Mouse (Mus musculus) embryonic fibroblast, embryonic 13.5 days (primary cell): ENCODE measurements around the gene Rpl6. TPM values are rescaled to one million over a fixed set of nuclear protein-coding genes. Genes with fewer than 3 reads are reported as not detected.

Source experiments
- H3K27ac ChIP-seq: 2 replicates; pipeline ENCODE4 v1.5.1; 2012; ENCODE audit warnings: low read length, control low read depth, inconsistent platforms; ENCODE audit not compliant: insufficient read depth
- H3K4me1 ChIP-seq: 2 replicates; pipeline ENCODE4 v1.6.1; 2011; ENCODE audit warnings: low read length; ENCODE audit not compliant: control insufficient read depth, insufficient read depth
- H3K4me3 ChIP-seq: 2 replicates; pipeline ENCODE4 v1.5.1; 2011; ENCODE audit warnings: mild to moderate bottlenecking, control low read depth, low read length; ENCODE audit not compliant: insufficient read depth
- CTCF ChIP-seq: IDR thresholded peaks from 2 replicates; pipeline ENCODE4 v1.5.1; 2011; ENCODE audit warnings: mild to moderate bottlenecking, control low read depth, low read length, moderate library complexity, borderline replicate concordance; ENCODE audit not compliant: insufficient read depth
- POLR2A ChIP-seq: IDR thresholded peaks from 2 replicates; pipeline ENCODE4 v1.6.1; 2011; ENCODE audit warnings: low read depth, mild to moderate bottlenecking, control low read depth, low read length, moderate library complexity
- polyA plus RNA-seq: library from polyadenylated mRNA; stranded (reverse); fragments of >200 nt; gene quantifications from 2 replicates; pipeline ENCODE4 v1.2.4, GENCODE M21; 2011; ENCODE audit warnings: low read depth; ENCODE audit not compliant: missing spikeins, insufficient read length

Gene Rpl6
- polyA plus RNA-seq, 1 experiment = 1,069 TPM

- Histone ChIP-seq H3K4me3 (no peak overlapping the region), H3K27ac (no peak overlapping the region), H3K4me1 (no peaks in the 10 kb centered on the region)
- TF ChIP-seq CTCF (no peak), POLR2A (no peak)
These were observed 25.0 kb upstream of the Rpl6 start for GRCm38 (mm10) chr5:121179077-121179857.

DNA sequence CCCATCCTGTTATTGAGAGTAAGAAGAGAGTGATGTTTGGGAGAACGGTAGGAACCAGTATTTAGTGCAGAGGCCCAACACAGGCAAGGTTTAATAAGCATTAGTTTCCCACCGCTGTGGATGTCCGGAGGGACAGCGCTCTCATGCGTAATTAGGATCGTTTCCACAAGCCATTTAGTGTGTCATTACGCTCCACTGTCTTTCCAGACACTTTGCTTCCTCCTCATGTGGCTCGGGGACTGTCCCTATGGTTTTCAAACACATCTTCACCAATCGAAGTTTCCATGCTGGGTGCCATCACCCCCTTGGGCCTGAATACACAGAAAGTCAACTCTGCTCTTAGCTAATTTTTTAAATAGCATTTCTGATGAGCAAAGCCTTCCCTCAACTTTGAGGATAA lies 21.0 kb upstream of the Rpl6 start:
- no peak overlapping the region for H3K4me3 ChIP-seq
- H3K4me1 ChIP-seq = peaks cover 5% of the 10 kb centered on the region; the same call in 1 of the 2 replicates
- TF ChIP-seq CTCF = no peak
- TF ChIP-seq POLR2A = no peak
- no peak overlapping the region for H3K27ac ChIP-seq

DNA sequence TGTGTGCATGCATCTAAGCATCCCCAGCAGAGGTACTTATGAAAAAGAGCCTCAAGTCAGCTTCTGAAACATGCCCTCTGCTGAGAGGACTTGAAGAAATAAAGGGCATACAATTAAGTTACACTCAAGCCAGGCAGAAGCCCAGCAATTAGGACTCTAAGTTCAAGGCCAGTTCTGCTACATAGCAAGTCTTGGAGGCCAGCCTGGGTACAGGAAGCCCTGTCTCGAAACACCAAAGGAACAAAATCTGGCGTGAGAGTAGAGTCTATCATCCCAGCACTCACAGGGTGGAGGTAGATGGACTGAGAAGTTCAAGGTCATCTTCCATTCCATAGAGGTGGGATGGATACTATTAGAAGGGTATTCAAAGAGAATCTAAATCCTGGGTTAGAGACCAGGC lies 19.9 kb upstream of the Rpl6 start:
- Histone ChIP-seq H3K27ac (no peak overlapping the region), H3K4me1 (peaks cover 5% of the 10 kb centered on the region; the same call in 1 of the 2 replicates), H3K4me3 (no peak overlapping the region)
- TF ChIP-seq POLR2A = no peak

GRCm38 (mm10) chr5:121184945-121185551 lies 19.2 kb upstream of the Rpl6 start:
- Histone ChIP-seq H3K4me3 (no peak overlapping the region), H3K4me1 (peaks cover 5% of the 10 kb centered on the region; the same call in 1 of the 2 replicates), H3K27ac (no peak overlapping the region)
- TF ChIP-seq POLR2A (no peak), CTCF (no peak)

DNA sequence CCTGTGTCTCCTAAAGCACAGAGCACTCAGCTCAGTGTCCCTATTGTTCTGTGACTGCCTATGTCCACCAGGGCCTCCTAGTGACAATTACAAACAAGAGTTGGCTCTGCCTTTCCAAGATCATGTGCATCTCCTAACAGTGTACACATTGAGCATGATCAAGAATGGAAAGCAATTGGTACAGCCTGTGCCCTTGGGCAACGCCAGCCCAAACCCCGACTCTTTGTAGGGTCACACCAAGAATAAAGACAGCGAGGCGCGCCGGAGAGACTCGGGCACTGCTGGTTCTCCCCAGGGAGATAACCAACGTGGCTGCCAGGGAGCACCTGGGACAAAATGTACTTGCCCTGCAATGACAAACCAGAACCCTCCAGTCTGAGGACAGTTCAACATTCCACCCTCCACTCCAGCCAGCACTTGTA lies 16.7 kb upstream of the Rpl6 start:
- peaks cover 5% of the 10 kb centered on the region; the same call in 1 of the 2 replicates for H3K4me1 ChIP-seq
- H3K27ac ChIP-seq = no peak overlapping the region
- no peak overlapping the region for H3K4me3 ChIP-seq
- no peak for TF ChIP-seq CTCF
- TF ChIP-seq POLR2A = no peak

- peaks cover 5% of the 10 kb centered on the region; the same call in 1 of the 2 replicates for H3K4me1 ChIP-seq
- TF ChIP-seq CTCF (no peak), POLR2A (no peak)
- no peak overlapping the region for H3K27ac ChIP-seq
- no peak overlapping the region for H3K4me3 ChIP-seq
These were observed 16.0 kb upstream of the Rpl6 start for GRCm38 (mm10) chr5:121188265-121188664.

DNA sequence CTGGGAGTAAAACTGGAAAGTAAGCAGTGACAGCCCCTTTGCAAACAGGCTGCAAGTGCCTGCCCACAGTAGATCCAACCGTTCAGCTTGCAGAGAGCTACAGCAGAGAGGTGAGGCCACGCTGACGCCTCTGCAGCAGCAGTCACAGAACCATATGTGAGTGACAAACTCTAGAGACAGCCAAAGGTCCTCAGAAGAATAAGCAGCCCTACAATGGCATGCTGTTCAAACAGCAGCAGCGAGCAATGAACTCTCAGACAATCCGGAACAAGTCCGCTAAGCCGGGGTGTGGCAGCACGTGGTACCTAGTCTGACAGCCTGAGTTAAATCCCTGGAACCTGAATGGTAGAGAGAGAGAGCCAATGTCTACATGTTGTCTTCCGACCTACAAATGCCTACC lies 15.1 kb upstream of the Rpl6 start:
- no peak for TF ChIP-seq CTCF
- no peak for TF ChIP-seq POLR2A
- H3K4me1 ChIP-seq = peaks cover 5% of the 10 kb centered on the region; the same call in 1 of the 2 replicates
- no peak overlapping the region for H3K4me3 ChIP-seq
- no peak overlapping the region for H3K27ac ChIP-seq

DNA sequence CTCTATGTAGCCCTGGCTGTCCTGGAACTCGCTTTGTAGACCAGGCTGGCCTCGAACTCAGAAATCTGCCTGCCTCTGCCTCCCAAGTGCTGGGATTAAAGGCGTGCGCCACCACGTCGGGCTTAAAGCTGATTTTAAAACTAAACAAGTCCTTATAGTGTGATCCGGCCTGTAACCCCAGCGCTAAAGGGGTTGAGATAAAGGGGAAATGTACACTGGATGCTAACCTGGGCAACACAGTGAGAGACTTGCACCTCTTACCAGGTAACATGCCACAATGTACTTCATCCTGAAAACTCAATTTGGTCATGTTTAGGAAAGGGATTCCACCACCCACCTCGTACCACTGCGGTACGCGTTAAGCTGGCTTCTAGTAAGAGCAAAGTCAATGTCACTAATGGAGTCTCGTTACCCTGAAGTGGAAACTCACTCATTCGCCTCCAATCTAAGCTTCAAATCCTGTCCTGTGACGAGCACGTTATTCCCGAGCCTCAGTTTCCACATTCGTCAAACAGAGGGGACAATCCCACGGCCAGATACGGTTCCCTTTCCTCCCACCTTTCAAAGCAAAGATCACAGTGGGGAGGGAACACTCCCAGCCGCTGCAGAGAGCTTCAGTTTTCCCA lies 14.0 kb upstream of the Rpl6 start:
- Histone ChIP-seq H3K27ac (peak overlapping the region; percentile 72), H3K4me3 (peak overlapping the region; percentile 95), H3K4me1 (no peaks in the 10 kb centered on the region)
- no peak for TF ChIP-seq CTCF
- TF ChIP-seq POLR2A = no peak

DNA sequence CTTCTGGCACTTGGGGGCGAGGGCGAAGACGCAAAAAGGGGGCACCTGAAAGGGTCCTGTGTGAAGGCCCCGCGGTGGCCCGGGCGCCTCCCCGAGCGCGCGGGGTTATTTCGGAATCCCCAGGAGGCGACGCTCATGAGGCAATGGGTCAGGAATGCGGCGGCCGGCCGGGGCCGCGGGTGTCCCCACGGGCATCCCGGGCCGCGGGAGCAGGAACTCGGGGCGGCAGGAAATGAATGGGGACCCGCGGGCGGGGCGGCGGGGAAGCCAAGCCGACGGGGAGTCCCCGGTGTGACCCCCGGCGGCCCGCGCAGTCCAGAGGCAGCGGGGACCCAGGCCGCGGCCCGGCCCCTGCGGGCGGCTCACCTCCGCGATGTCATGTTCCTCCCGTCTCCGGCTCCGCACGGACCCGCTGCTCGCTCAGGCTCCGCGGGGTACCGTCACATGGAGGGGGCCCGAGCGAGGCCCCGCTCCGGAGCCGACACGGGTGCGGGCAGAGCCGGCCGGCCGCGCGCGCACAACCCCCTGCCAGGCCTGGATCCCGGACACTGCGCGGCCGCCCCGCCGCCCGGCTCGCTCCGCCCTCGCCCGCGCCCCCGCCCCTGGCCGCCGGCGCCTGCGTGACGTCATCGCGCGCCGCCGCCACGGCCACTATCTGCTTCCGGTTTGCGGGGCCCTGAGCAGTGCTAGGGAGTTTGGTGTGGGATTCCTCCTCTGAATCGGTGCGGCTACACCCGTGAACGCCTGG lies 13.3 kb upstream of the Rpl6 start, which contains the start of gene Ptpn11:
Gene Ptpn11 (minus strand): TSS at position 562 of the 748 bp plus-strand sequence.
- TF ChIP-seq POLR2A = peak; percentile 96
- no peak for TF ChIP-seq CTCF
- H3K4me1 ChIP-seq = no peaks in the 10 kb centered on the region
- peak within 1 kb of the TSS; percentile 95 for H3K4me3 ChIP-seq
- H3K27ac ChIP-seq = peak within 1 kb of the TSS; percentile 72
